Mouse (Mus musculus) forebrain, embryonic 13.5 days (tissue): ENCODE measurements around the gene Tbx20. TPM values are rescaled to one million over a fixed set of nuclear protein-coding genes. Genes with fewer than 3 reads are reported as not detected.

Source experiments
- ATAC-seq: fragments of 200-750 bp; cut with Nextera tagmentation; 2 replicates; pipeline ENCODE4 v1.8.0; 2017
- H3K27ac ChIP-seq: fragments of 300-500 bp; sonication (generic); 2 replicates; pipeline ENCODE4 v1.5.1; 2015; ENCODE audit warnings: inconsistent platforms, mild to moderate bottlenecking, moderate library complexity
- H3K27me3 ChIP-seq: fragments of 300-500 bp; sonication (generic); 2 replicates; pipeline ENCODE4 v1.6.1; 2015; ENCODE audit warnings: mild to moderate bottlenecking, inconsistent platforms
- H3K36me3 ChIP-seq: fragments of 300-500 bp; sonication (generic); 2 replicates; pipeline ENCODE4 v1.6.1; 2015; ENCODE audit warnings: mild to moderate bottlenecking, inconsistent platforms; ENCODE audit not compliant: poor library complexity, severe bottlenecking
- H3K4me1 ChIP-seq: fragments of 300-500 bp; sonication (generic); 2 replicates; pipeline ENCODE4 v1.6.1; 2015; ENCODE audit warnings: inconsistent platforms
- H3K4me2 ChIP-seq: fragments of 300-500 bp; sonication (generic); 2 replicates; pipeline ENCODE4 v1.6.1; 2015; ENCODE audit warnings: inconsistent platforms, mild to moderate bottlenecking, moderate library complexity
- H3K4me3 ChIP-seq: fragments of 300-500 bp; sonication (generic); 2 replicates; pipeline ENCODE4 v1.5.1; 2015; ENCODE audit warnings: mild to moderate bottlenecking, inconsistent platforms
- H3K9ac ChIP-seq: fragments of 300-500 bp; sonication (generic); 2 replicates; pipeline ENCODE4 v1.6.1; 2015; ENCODE audit warnings: mild to moderate bottlenecking, inconsistent platforms
- H3K9me3 ChIP-seq: fragments of 300-500 bp; sonication (generic); replicated peaks from 2 replicates; pipeline ENCODE4 v1.6.1; 2016; ENCODE audit warnings: inconsistent platforms
- WGBS: fragments of 180-500 bp; shearing (Covaris S2); methylation state at CpG from one replicate; pipeline ENCODE4 v1.1.7; 2015; 5-methylcytosine and 5-hydroxymethylcytosine counted together
- polyA plus RNA-seq: library from polyadenylated mRNA; unstranded; fragments of >200 nt; fragmentation: Nextera tagmentation; extraction: Ambion mirVana; gene quantifications from 2 replicates; pipeline ENCODE4 v1.2.1, GENCODE M21; 2015

Gene Tbx20
- polyA plus RNA-seq, 1 experiment from 2014 or later: 0.01 TPM

DNA sequence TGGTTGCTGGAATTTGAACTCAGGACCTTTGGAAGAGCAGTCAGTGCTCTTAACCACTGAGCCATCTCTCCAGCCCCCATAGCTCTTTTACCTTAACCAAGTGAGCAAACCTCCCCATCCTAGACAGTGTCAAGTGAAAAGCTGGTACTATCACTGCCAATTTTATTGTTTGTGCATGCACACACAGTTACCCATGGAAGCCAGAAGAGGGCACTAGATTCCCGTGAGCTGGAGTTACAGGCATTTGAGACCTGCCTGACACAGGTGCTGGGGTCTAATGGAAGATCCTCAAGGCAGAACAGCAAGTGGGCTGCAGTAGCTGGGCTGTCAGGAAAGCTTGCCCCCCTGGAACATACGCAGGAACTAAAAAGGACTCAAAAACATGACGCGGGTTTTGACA, 13.6 kb downstream of the Tbx20 start:
- 34% methylated on average over 4 of the region's 4 CpGs for WGBS
- H3K9me3 ChIP-seq: no peaks in the 10 kb centered on the region

DNA sequence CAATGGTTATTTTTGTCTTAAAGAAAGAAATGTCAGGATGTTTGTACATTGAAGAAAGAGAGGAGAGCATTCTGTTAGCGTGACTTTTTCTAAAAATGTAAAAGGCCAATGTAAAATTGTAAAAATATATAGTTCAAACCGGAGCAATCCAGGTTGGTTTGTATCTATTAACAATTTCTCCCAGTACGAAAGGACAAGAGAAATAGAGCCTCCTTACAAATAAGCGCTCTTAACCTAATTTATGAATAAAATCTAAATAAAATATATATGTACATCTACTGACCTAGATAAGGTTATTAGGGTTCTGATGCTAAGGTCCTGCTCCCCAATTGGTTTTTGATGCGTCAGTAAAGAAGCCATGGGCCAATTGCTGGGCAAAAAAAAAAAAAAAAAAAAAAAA, 29.1 kb downstream of the Tbx20 start:
- no peak overlapping the region for H3K27ac ChIP-seq

More for the DNA sequence above, 13.6 kb downstream of the Tbx20 start:
- H3K36me3 ChIP-seq: no peaks in the 10 kb centered on the region
- H3K4me1 ChIP-seq: no peaks in the 10 kb centered on the region
- no peak overlapping the region for H3K4me2 ChIP-seq
- H3K27ac ChIP-seq: no peak overlapping the region
- H3K4me3 ChIP-seq: no peak overlapping the region
- no peak overlapping the region for H3K9ac ChIP-seq
- peaks cover 16% of the 10 kb centered on the region for H3K27me3 ChIP-seq
- no peak for ATAC-seq

DNA sequence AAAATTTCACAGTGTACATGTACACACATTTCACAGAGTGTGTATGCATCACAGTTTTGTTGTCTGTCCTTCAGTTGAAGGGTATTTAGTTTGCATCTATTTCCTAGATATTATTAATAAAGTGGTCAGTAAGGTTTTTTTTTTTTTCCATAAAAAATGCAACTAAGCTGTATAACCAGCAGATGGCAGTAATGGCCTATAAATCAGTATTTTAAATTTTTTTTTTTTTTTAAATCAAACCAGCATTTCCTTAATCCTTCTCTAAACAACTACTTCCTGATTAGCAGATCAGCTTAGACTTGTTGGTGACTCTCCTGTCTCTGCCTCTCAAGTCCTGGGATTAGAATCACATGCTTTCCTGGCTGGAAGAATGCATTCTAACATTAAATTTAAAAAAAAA, 72.9 kb downstream of the Tbx20 start:
- H3K4me3 ChIP-seq: no peak overlapping the region
- no peak overlapping the region for H3K27ac ChIP-seq
- no peaks in the 10 kb centered on the region for H3K27me3 ChIP-seq

More for the DNA sequence above, 29.1 kb downstream of the Tbx20 start:
- H3K4me2 ChIP-seq: no peak overlapping the region
- ATAC-seq: no peak
- no peak overlapping the region for H3K9ac ChIP-seq
- no peaks in the 10 kb centered on the region for H3K36me3 ChIP-seq
- H3K4me1 ChIP-seq: no peaks in the 10 kb centered on the region
- no peaks in the 10 kb centered on the region for H3K9me3 ChIP-seq
- no peak overlapping the region for H3K4me3 ChIP-seq
- H3K27me3 ChIP-seq: no peaks in the 10 kb centered on the region
- WGBS: 90% methylated on average over 5 of the region's 5 CpGs

DNA sequence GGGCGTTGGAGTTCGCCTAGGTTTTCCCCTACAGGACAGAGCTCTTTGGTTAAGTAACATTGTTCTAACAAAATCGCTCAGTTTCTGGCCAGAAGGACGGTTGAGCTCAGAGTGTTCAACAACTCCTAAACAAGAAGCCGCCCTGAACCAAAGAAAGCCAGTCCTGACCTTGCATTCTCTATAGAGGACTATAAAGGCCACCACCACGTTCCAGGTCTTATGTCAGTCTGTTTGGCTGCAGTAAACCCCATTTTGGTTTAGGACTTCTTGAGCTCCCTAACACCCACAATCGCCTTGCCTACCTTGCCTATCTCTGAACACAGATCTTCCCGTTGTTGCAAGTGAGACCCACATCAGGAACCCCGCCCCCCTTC, 77.7 kb downstream of the Tbx20 start:
- no peaks in the 10 kb centered on the region for H3K9me3 ChIP-seq
- peak overlapping the region; percentile 68 for H3K9ac ChIP-seq
- no peak for ATAC-seq
- H3K27ac ChIP-seq: no peak overlapping the region
- 18% methylated on average over 9 of the region's 9 CpGs for WGBS
- no peaks in the 10 kb centered on the region for H3K27me3 ChIP-seq
- H3K4me2 ChIP-seq: peak overlapping the region; percentile 96
- no peaks in the 10 kb centered on the region for H3K36me3 ChIP-seq
- peak overlapping the region; percentile 51 for H3K4me3 ChIP-seq
- peaks cover 8% of the 10 kb centered on the region for H3K4me1 ChIP-seq

More for the DNA sequence above, 72.9 kb downstream of the Tbx20 start:
- Histone ChIP-seq H3K9me3 (no peaks in the 10 kb centered on the region), H3K9ac (no peak overlapping the region), H3K4me1 (peaks cover under 1% of the 10 kb centered on the region; the same call in 1 of the 2 replicates), H3K4me2 (no peak overlapping the region), H3K36me3 (no peaks in the 10 kb centered on the region)
- no peak for ATAC-seq

DNA sequence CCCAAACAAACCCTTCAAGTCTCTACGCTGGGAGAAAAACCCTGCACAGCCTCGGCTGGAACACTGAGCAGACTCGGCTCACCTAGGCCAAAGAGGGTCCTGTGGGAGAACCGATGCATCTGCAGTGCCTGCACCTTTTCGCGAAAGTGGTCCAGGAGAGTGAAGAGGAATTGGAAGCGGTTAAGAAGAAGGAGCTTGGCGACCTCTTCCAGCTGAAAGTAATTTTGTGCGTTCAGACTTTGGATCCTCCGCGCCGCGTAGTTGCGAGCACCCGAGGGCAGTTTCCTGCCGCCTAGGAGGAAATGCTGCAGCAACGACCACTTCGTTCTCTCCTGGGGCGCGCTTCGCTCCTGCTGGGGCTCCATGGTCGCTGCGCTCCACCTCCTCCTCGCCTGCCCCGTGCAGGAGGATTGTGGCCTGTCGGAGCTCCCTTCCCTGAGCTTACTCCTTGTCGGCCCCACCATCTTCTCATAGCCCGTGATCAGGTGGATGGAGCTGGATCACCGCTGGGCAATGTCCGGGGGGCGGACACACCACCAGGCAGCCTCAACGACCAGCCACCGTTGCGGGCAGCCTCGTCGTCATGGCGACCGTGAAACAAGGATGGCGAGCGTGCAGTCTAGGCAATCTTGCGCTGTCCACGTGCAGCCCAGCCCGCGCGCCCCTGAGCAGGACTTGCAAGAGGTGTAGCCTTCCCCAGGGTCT, 78.3 kb downstream of the Tbx20 start, which contains the start of gene Dpy19l2:
TSS of gene Dpy19l2 (minus strand) at position 594 of the 705 bp plus-strand sequence.
- H3K4me1 ChIP-seq: peaks cover 8% of the 10 kb centered on the region
- peak within 1 kb of the TSS; percentile 96 for H3K4me2 ChIP-seq
- H3K9me3 ChIP-seq: no peaks in the 10 kb centered on the region
- H3K36me3 ChIP-seq: no peaks in the 10 kb centered on the region
- peak; percentile 92 for ATAC-seq
- no peak within 1 kb of the TSS for H3K27ac ChIP-seq
- peak within 1 kb of the TSS; percentile 68 for H3K9ac ChIP-seq
- H3K27me3 ChIP-seq: no peaks in the 10 kb centered on the region
- 1% methylated on average over 45 of the region's 45 CpGs for WGBS
- H3K4me3 ChIP-seq: peak within 1 kb of the TSS; percentile 51

Other genes starting within 250 kb of the Tbx20 start
- gene Cypt4, start 149.1 kb downstream of the Tbx20 start, polyA plus RNA-seq: not detected in 2 replicates
- gene Dpy19l2, start 78.0 kb downstream of the Tbx20 start, polyA plus RNA-seq: 0.10 and 0.18 TPM in 2 replicates